Mouse (Mus musculus) erythroblast, adult 5-6 weeks (primary cell): ENCODE measurements around the gene Olfr64. TPM values are rescaled to one million over a fixed set of nuclear protein-coding genes. Genes with fewer than 3 reads are reported as not detected.
A peak's percentile ranks its signal among the peaks of the same experiment; 100 is the strongest.

Experiments used
- ATAC-seq: replicated peaks from 2 replicates; pipeline ENCODE4 v1.8.0; 2016; ENCODE audit warnings: moderate number of reproducible peaks, mild to moderate bottlenecking, moderate TSS enrichment, inconsistent platforms; ENCODE audit not compliant: poor library complexity, low FRiP score, severe bottlenecking
- total RNA-seq, 2 experiments: library from RNA; stranded (forward) in 1 of 2; stranded (reverse) in 1 of 2; fragments of 150-400 nt in 1 of 2; fragments of 200-764, 138-1000 nt in 1 of 2; gene quantifications; 2 replicates each; pipeline versions ENCODE4 v1.2.3 to v1.2.4; 2015 to 2017; ENCODE audit warnings: low replicate concordance in 2 of 2

Olfr64 gene
- total RNA-seq (2015; ENCODE audit: low replicate concordance) (not detected in 2 replicates), total RNA-seq (2017; ENCODE audit: low replicate concordance) (0.14 and 0.34 TPM in 2 replicates)

- no peak for ATAC-seq
Observed at GRCm38 (mm10) chr7:103894385-103894784, at the start of gene Olfr64. Gene Olfr64, minus strand, starts transcription at chr7:103894485.

- peak; percentile 96 for ATAC-seq
Observed at GRCm38 (mm10) chr7:103942730-103943129, 48.4 kb upstream of the Olfr64 start.

GRCm38 (mm10) chr7:103934264-103934663 is 40.0 kb upstream of the Olfr64 start, which contains the start of gene Olfr632:
Gene Olfr632, plus strand, starts transcription at chr7:103934347.
- no peak for ATAC-seq

- no peak for ATAC-seq
Observed at GRCm38 (mm10) chr7:103928525-103928924, 34.2 kb upstream of the Olfr64 start, which contains the start of gene Olfr631. Gene Olfr631, plus strand, starts transcription at chr7:103928825.

GRCm38 (mm10) chr7:103915338-103915737 is 21.1 kb upstream of the Olfr64 start:
- ATAC-seq, result peak; percentile 69

GRCm38 (mm10) chr7:103912969-103913511 is 18.8 kb upstream of the Olfr64 start:
- ATAC-seq, result peak; percentile 83

- peak; percentile 89 for ATAC-seq
Observed at GRCm38 (mm10) chr7:103910047-103910446, 15.8 kb upstream of the Olfr64 start.

- no peak for ATAC-seq
Observed at GRCm38 (mm10) chr7:103903187-103903586, 8.9 kb upstream of the Olfr64 start, which contains the start of gene Olfr65. Gene Olfr65, plus strand, starts transcription at chr7:103903487.

- ATAC-seq, result no peak
Observed at GRCm38 (mm10) chr7:103886152-103886551, 8.1 kb downstream of the Olfr64 start, which contains the start of gene Olfr66. Gene Olfr66, minus strand, starts transcription at chr7:103886252.

- ATAC-seq, result peak; percentile 73
Observed at GRCm38 (mm10) chr7:103877093-103877492, 17.2 kb downstream of the Olfr64 start.

- no peak for ATAC-seq
Observed at GRCm38 (mm10) chr7:103874451-103874850, 19.8 kb downstream of the Olfr64 start.

- 0 out of 2 replicates have a peak, but pooled peaks have one; percentile 34 for ATAC-seq
Observed at GRCm38 (mm10) chr7:103873064-103873463, 21.2 kb downstream of the Olfr64 start.

- ATAC-seq, result peak; percentile 78
Observed at GRCm38 (mm10) chr7:103870667-103871066, 23.6 kb downstream of the Olfr64 start.

GRCm38 (mm10) chr7:103865716-103866115 is 28.6 kb downstream of the Olfr64 start:
- peak; percentile 72 for ATAC-seq

GRCm38 (mm10) chr7:103861531-103861930 is 32.8 kb downstream of the Olfr64 start:
- peak; percentile 5; the same call in 1 of the 2 replicates for ATAC-seq

GRCm38 (mm10) chr7:103860855-103861254 is 33.4 kb downstream of the Olfr64 start:
- ATAC-seq, result peak; percentile 65

- ATAC-seq, result peak; percentile 77
Observed at GRCm38 (mm10) chr7:103859076-103859475, 35.2 kb downstream of the Olfr64 start.

- peak; percentile 27; the same call in 1 of the 2 replicates for ATAC-seq
Observed at GRCm38 (mm10) chr7:103854669-103855068, 39.6 kb downstream of the Olfr64 start.

GRCm38 (mm10) chr7:103853090-103853489 is 41.2 kb downstream of the Olfr64 start, which contains the start of gene Hbb-y:
Gene Hbb-y, minus strand, starts transcription at chr7:103853216.
- no peak for ATAC-seq

GRCm38 (mm10) chr7:103844525-103845325 is 49.6 kb downstream of the Olfr64 start:
- peak; percentile 50; the same call in 1 of the 2 replicates for ATAC-seq

- no peak for ATAC-seq
Observed at GRCm38 (mm10) chr7:103843034-103843433, 51.3 kb downstream of the Olfr64 start, which contains the start of gene Hbb-bh1. Gene Hbb-bh1, minus strand, starts transcription at chr7:103843164.
